ENCODE assay signal across 8 mouse cellular contexts in the genomic region with DNA sequence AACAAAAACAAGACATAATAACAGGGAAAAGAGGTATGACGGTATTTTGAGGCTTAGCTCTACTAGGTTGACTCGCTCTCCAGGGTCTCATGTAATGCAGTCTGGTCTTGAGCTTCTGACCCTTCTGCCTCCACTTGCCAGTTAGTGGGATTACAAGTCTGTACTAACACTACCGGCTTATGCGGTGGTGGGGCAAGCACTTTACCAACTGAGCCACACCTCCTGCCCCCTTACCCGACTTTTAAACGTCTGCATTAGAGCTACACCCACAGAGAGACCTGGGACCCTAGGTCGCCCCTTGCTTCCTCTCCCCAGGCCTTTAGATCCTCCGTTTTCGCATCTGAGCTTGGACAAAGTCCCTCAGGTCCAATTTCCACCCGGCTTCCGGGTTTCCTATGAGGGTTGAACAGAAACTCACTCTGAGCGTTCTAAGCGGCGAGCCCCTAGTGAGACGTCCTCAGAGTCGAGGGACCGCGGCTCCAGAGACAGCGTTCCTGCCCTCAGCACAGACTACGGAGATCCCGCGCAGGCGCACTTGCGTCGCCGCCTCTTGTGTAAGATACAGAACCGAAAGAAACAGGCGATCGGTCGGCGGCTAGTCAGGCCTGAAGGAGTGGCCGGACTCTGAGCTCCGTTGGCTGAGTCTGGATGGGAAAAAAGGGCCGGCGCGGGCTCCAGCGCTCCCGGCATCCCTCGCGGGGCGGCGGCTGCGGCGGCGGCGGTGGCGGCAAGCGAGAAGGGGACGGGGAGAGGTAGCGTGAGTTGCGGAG. TPM values are rescaled to one million over a fixed set of nuclear protein-coding genes. Genes with fewer than 3 reads are reported as not detected.
DNase-seq lines count a peak whose midpoint lies in the region; ATAC-seq and TF ChIP-seq lines count a peak whose summit lies in the region.

A gene (minus strand): TSS at position 573 of the 770 bp plus-strand sequence.
A gene (plus strand): TSS at position 678 of the 770 bp plus-strand sequence.

- WGBS in embryonic facial prominence, embryonic 14.5 days: 1% methylated on average over 34 of the region's 51 CpGs
- under 1% methylated on average over 50 of the region's 51 CpGs for WGBS in heart, adult 2 months
- WGBS in limb, embryonic 13.5 days: under 1% methylated on average over 49 of the region's 51 CpGs
- WGBS in midbrain, embryonic 16.5 days: under 1% methylated on average over 50 of the region's 51 CpGs

- peaks cover 52% of the 10 kb centered on the region for H3K36me3 ChIP-seq in embryonic facial prominence, embryonic 14.5 days (ENCODE audit: control insufficient read depth, insufficient read depth, low read length)
- peaks cover 3% of the 10 kb centered on the region; the same call in 1 of the 2 replicates for H3K36me3 ChIP-seq in heart, adult 2 months (ENCODE audit: control insufficient read depth, insufficient read depth, low read length)
- H3K36me3 ChIP-seq in limb, embryonic 13.5 days: peaks cover 55% of the 10 kb centered on the region
- peaks cover 21% of the 10 kb centered on the region for H3K36me3 ChIP-seq in midbrain, embryonic 16.5 days (ENCODE audit: control insufficient read depth, insufficient read depth, low read length)

- H3K4me1 ChIP-seq in embryonic facial prominence, embryonic 14.5 days (ENCODE audit: control insufficient read depth, insufficient read depth, low read length): peaks cover 15% of the 10 kb centered on the region; the same call in 1 of the 2 replicates
- H3K4me1 ChIP-seq in heart, adult 2 months (ENCODE audit: control insufficient read depth, insufficient read depth, low read length): peaks cover 7% of the 10 kb centered on the region
- peaks cover 22% of the 10 kb centered on the region for H3K4me1 ChIP-seq in limb, embryonic 13.5 days
- H3K4me1 ChIP-seq in midbrain, embryonic 16.5 days (ENCODE audit: control insufficient read depth, insufficient read depth, low read length): peaks cover 23% of the 10 kb centered on the region

- peak within 1 kb of the TSS; percentile 94 for H3K9ac ChIP-seq in embryonic facial prominence, embryonic 14.5 days (ENCODE audit: low read depth, low read length)
- peak within 1 kb of the TSS; percentile 93 for H3K9ac ChIP-seq in heart, adult 2 months (ENCODE audit: low read depth, low read length)
- H3K9ac ChIP-seq in limb, embryonic 13.5 days: peak within 1 kb of the TSS; percentile 95
- peak within 1 kb of the TSS; percentile 88 for H3K9ac ChIP-seq in midbrain, embryonic 16.5 days (ENCODE audit: low read depth, low read length)

- H3K79me2 ChIP-seq in heart, adult 2 months (replicated peaks; ENCODE audit: control insufficient read depth, insufficient read depth, low read length): peaks cover 2% of the 10 kb centered on the region; the same call in 1 of the 2 replicates

- TF ChIP-seq POLR2A in heart, adult 2 months (IDR thresholded peaks at IDR 0.05; ENCODE audit: insufficient read depth, low read depth, low read length): peak; percentile 96

- no peak for TF ChIP-seq CTCF in heart, adult 2 months (IDR thresholded peaks at IDR 0.05)

- DNase-seq in 3T3-L1 (ENCODE audit: low read depth, low spot score): peak; percentile 99
- DNase-seq in adrenal gland, postnatal 4 days (ENCODE audit: low spot score in 2 of 2): peak; percentile 93 to 97
- peak; percentile 100 for DNase-seq in embryonic facial prominence, embryonic 14.5 days (ENCODE audit: low spot score)
- DNase-seq in heart, adult 2 months: peak; percentile 99
- DNase-seq in kidney, adult 8-10 months: peak; percentile 99 to 100
- DNase-seq in spleen, postnatal 10 days (ENCODE audit: low spot score in 2 of 2): peak; percentile 99 to 100

- TF ChIP-seq EP300 in heart, adult 2 months (IDR thresholded peaks at IDR 0.05; ENCODE audit: insufficient read depth, low read depth, low read length): peak; percentile 68; the same call in 1 of the 2 replicates

- peak within 1 kb of the TSS; percentile 93 for H3K4me3 ChIP-seq in embryonic facial prominence, embryonic 14.5 days (ENCODE audit: low read depth, low read length)
- H3K4me3 ChIP-seq in heart, adult 2 months: peak within 1 kb of the TSS; percentile 82
- peak within 1 kb of the TSS; percentile 92 for H3K4me3 ChIP-seq in limb, embryonic 13.5 days
- H3K4me3 ChIP-seq in midbrain, embryonic 16.5 days (ENCODE audit: low read depth, low read length): peak within 1 kb of the TSS; percentile 86

- peak; percentile 96 for ATAC-seq in embryonic facial prominence, embryonic 14.5 days (ENCODE audit: low read depth)
- peak; percentile 93 for ATAC-seq in limb, embryonic 13.5 days (ENCODE audit: low FRiP score, low read depth)
- ATAC-seq in midbrain, embryonic 16.5 days: peak; percentile 94

- no peaks in the 10 kb centered on the region for H3K27me3 ChIP-seq in embryonic facial prominence, embryonic 14.5 days (replicated peaks; ENCODE audit: control insufficient read depth, insufficient read depth, low read length)
- no peaks in the 10 kb centered on the region for H3K27me3 ChIP-seq in heart, adult 2 months (ENCODE audit: control insufficient read depth, insufficient read depth, low read length)
- no peaks in the 10 kb centered on the region for H3K27me3 ChIP-seq in limb, embryonic 13.5 days
- H3K27me3 ChIP-seq in midbrain, embryonic 16.5 days (ENCODE audit: control insufficient read depth, insufficient read depth, low read depth, low read length): no peaks in the 10 kb centered on the region

- no peaks in the 10 kb centered on the region for H3K9me3 ChIP-seq in embryonic facial prominence, embryonic 14.5 days (ENCODE audit: control insufficient read depth, low read length)
- no peaks in the 10 kb centered on the region for H3K9me3 ChIP-seq in limb, embryonic 13.5 days
- H3K9me3 ChIP-seq in midbrain, embryonic 16.5 days (replicated peaks; ENCODE audit: control insufficient read depth, low read length, poor library complexity, severe bottlenecking): no peaks in the 10 kb centered on the region

- peak within 1 kb of the TSS; percentile 79 for H3K27ac ChIP-seq in embryonic facial prominence, embryonic 14.5 days (replicated peaks; ENCODE audit: low read depth, low read length)
- peak within 1 kb of the TSS; percentile 95 for H3K27ac ChIP-seq in heart, adult 2 months
- H3K27ac ChIP-seq in limb, embryonic 13.5 days: peak within 1 kb of the TSS; percentile 59; the same call in 1 of the 2 replicates
- peak within 1 kb of the TSS; percentile 79 for H3K27ac ChIP-seq in midbrain, embryonic 16.5 days (ENCODE audit: low read length)

- H3K4me2 ChIP-seq in embryonic facial prominence, embryonic 14.5 days (ENCODE audit: low read depth, low read length): peak within 1 kb of the TSS; percentile 96
- peak within 1 kb of the TSS; percentile 94 for H3K4me2 ChIP-seq in limb, embryonic 13.5 days (replicated peaks)
- peak within 1 kb of the TSS; percentile 96 for H3K4me2 ChIP-seq in midbrain, embryonic 16.5 days (ENCODE audit: low read length)

- intact Hi-C loops in heart, adult 2 months (cut with DNase I): loop anchor here (1.0 to 5.0 kb wide), 4 partner anchors 24 to 1854 kb away; a partner anchor contains a TSS

RNA-seq across cellular contexts. Expression of the first gene that starts in this region (rescaled TPM):
- 10 to 100 TPM; 29.2 to 32.0 TPM for total RNA-seq in adrenal gland, postnatal 4 days (2021)
- polyA plus RNA-seq in embryonic facial prominence, embryonic 14.5 days (2014; fragmentation: Nextera tagmentation; extraction: Ambion mirVana): 13.2 and 14.6 TPM in 2 replicates
- total RNA-seq in heart, adult 2 months (2021): 10 to 100 TPM; 24.0 to 27.0 TPM
- polyA plus RNA-seq in heart, adult 2 months (2012; rRNA removed): 13.2 and 16.8 TPM in 2 replicates
- polyA plus RNA-seq in limb, embryonic 13.5 days (2015; fragmentation: Nextera tagmentation; extraction: Ambion mirVana): 19.2 and 20.2 TPM in 2 replicates
- 23.3 and 25.0 TPM in 2 replicates for polyA plus RNA-seq in midbrain, embryonic 16.5 days (2015; fragmentation: Nextera tagmentation; extraction: Ambion mirVana)

RNA-seq across cellular contexts. Expression of the second gene that starts in this region (rescaled TPM):
- total RNA-seq in adrenal gland, postnatal 4 days (2021): 10 to 100 TPM; 28.0 to 29.0 TPM
- 25.1 and 26.5 TPM in 2 replicates for polyA plus RNA-seq in embryonic facial prominence, embryonic 14.5 days (2014; fragmentation: Nextera tagmentation; extraction: Ambion mirVana)
- total RNA-seq in heart, adult 2 months (2021): 10 to 100 TPM; 10.4 to 12.1 TPM
- polyA plus RNA-seq in heart, adult 2 months (2012; rRNA removed): 11.0 and 12.5 TPM in 2 replicates
- 55.6 and 58.1 TPM in 2 replicates for polyA plus RNA-seq in limb, embryonic 13.5 days (2015; fragmentation: Nextera tagmentation; extraction: Ambion mirVana)
- 52.4 and 52.5 TPM in 2 replicates for polyA plus RNA-seq in midbrain, embryonic 16.5 days (2015; fragmentation: Nextera tagmentation; extraction: Ambion mirVana)

Comparison
In these comparisons a context has a peak if more than half of its experiments do, and no peak if none do; other contexts are left out.
1. Peak in every context shown above with its lines: DNase-seq, ATAC-seq, H3K4me3 ChIP-seq and H3K27ac ChIP-seq.